Mouse (Mus musculus): ENCODE measurements around the gene Tox2.

Tox2 gene

DNA sequence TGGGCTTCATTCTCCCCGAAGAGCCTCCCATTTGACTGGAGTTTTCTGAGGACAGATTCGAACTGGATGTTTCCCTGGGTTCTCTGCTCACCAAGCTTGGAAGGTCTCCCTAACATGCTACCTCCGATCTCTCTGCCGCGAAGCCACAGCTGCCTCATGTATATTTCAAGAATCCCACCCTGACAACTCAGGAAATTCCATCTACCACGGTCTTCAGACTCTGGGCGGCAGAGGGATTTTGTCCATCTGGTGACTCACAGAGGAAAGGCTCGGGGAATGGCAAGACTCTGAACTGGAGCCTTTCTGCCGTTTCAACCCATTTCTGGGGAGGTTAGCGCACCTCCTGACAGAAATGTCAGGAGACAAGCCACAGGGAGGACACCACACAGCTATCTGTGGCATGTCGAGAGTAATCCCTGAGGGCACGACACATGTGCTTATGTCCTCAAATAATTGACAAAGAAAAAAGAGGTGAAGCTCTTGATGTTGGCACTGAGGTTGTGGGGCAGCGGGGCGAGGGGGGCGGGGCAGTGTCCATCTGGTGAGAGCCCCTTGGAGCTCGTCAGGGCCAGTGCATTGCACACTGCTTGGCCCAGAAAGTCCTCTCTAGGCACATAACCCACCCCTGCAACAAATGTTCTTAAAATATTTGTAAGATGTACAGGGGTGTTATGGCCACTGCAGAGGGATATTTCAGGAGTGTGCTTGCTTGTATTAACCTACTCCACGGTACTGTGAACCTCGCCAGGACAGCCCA, 162.0 kb downstream of the Tox2 start:
- no peak for DNase-seq (ENCODE audit: low spot score)

DNA sequence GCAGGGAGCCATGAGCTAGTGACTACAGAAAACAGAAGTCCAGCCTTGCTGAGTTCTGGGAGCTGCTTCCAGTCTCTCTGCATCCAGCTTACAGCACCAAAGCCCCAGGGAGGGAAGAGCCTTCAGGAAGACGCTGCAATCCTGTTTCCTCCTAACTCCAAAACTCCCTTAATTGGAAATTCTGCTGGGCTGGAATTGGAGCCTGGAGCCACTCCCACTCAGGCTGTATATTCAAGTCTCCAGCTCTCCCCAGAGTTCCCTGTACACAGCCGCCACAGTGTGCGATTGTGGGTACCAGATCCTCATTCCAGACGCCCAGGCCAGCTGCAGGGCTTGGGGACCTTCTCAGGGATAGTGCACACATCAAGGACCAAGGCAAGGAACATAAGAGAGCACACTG, 167.2 kb downstream of the Tox2 start:
- no peak for DNase-seq (ENCODE audit: low spot score)

DNA sequence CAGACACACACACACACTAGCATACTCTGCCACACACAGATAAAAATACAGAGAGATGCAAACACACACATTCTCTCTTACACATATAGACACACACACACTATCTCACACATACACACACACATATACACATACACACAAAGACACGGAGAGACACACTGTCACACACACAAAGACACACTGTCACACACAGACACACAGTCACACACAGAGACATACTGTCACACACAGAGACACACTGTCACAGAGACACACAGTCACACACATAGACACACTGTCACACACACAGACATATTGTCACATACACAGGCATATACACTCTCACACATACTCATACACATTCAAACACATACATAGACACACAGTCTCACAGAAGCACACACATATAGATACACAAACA, 169.7 kb downstream of the Tox2 start:
- no peak for DNase-seq (ENCODE audit: low spot score)

Measured in MN1 (cell line).